Mouse (Mus musculus) midbrain, embryonic 14.5 days (tissue): ENCODE measurements around the gene Sema4b. TPM values are rescaled to one million over a fixed set of nuclear protein-coding genes. Genes with fewer than 3 reads are reported as not detected.

ENCODE experiments used
- ATAC-seq: fragments of 200-750 bp; cut with Nextera tagmentation; 2 replicates; pipeline ENCODE4 v1.8.0; 2017; ENCODE audit warnings: moderate number of reproducible peaks, moderate library complexity; ENCODE audit not compliant: low FRiP score, low TSS enrichment
- DNase-seq: peaks from one replicate; pipeline ENCODE4 v3.0.0-alpha.2; 2015
- H3K27ac ChIP-seq: fragments of 300-500 bp; sonication (generic); replicated peaks from 2 replicates; pipeline ENCODE4 v1.5.1; 2014; ENCODE audit warnings: mild to moderate bottlenecking, low read depth, low read length, moderate library complexity
- H3K27me3 ChIP-seq: fragments of 300-500 bp; sonication (generic); 2 replicates; pipeline ENCODE4 v1.6.1; 2014; ENCODE audit warnings: low read length, control low read depth, mixed read lengths; ENCODE audit not compliant: control insufficient read depth, insufficient read depth
- H3K36me3 ChIP-seq: fragments of 300-500 bp; sonication (generic); 2 replicates; pipeline ENCODE4 v1.6.1; 2014; ENCODE audit warnings: low read length, control low read depth; ENCODE audit not compliant: control insufficient read depth, insufficient read depth
- H3K4me1 ChIP-seq: fragments of 300-500 bp; sonication (generic); 2 replicates; pipeline ENCODE4 v1.6.1; 2014; ENCODE audit warnings: mild to moderate bottlenecking, antibody characterized with exemption, low read length, control low read depth; ENCODE audit not compliant: control insufficient read depth, insufficient read depth
- H3K4me2 ChIP-seq: fragments of 300-500 bp; sonication (generic); 2 replicates; pipeline ENCODE4 v1.6.1; 2014; ENCODE audit warnings: mild to moderate bottlenecking, low read length, moderate library complexity
- H3K4me3 ChIP-seq: fragments of 300-500 bp; sonication (generic); replicated peaks from 2 replicates; pipeline ENCODE4 v1.5.1; 2014; ENCODE audit warnings: low read depth, low read length
- H3K9ac ChIP-seq: fragments of 300-500 bp; sonication (generic); replicated peaks from 2 replicates; pipeline ENCODE4 v1.6.1; 2014; ENCODE audit warnings: mild to moderate bottlenecking, low read length, moderate library complexity
- H3K9me3 ChIP-seq: fragments of 300-500 bp; sonication (generic); 2 replicates; pipeline ENCODE4 v1.6.1; 2016; ENCODE audit warnings: low read length, control low read depth, mixed read lengths; ENCODE audit not compliant: control insufficient read depth
- WGBS: fragments of 180-500 bp; shearing (Covaris S2); extraction: QIAGEN DNeasy Blood & Tissue Kit; methylation state at CpG from one replicate; pipeline ENCODE4 v1.1.7; 2014; 5-methylcytosine and 5-hydroxymethylcytosine counted together
- polyA plus RNA-seq: library from polyadenylated mRNA; unstranded; fragments of >200 nt; fragmentation: Nextera tagmentation; extraction: Ambion mirVana; gene quantifications from 2 replicates; pipeline ENCODE4 v1.2.1, GENCODE M21; 2014

The Sema4b gene
- polyA plus RNA-seq, 1 experiment from 2014 or later = 19.8 TPM

- peak overlapping the region; percentile 15; the same call in 1 of the 2 replicates for H3K4me2 ChIP-seq
These were observed 17.0 kb downstream of the Sema4b start for GRCm38 (mm10) chr7:80203638-80204096.

GRCm38 (mm10) chr7:80204362-80204761 is 17.7 kb downstream of the Sema4b start:
- Histone ChIP-seq H3K9me3 (no peaks in the 10 kb centered on the region), H3K4me1 (peaks cover 50% of the 10 kb centered on the region), H3K4me2 (no peak overlapping the region), H3K27me3 (no peaks in the 10 kb centered on the region), H3K27ac (no peak overlapping the region), H3K9ac (no peak overlapping the region), H3K4me3 (no peak overlapping the region), H3K36me3 (no peaks in the 10 kb centered on the region)
- DNase-seq = no peak
- 84% methylated on average over 4 of the region's 4 CpGs for WGBS
- ATAC-seq = no peak

More at GRCm38 (mm10) chr7:80203638-80204096, 17.0 kb downstream of the Sema4b start:
- Histone ChIP-seq H3K27me3 (no peaks in the 10 kb centered on the region), H3K36me3 (no peaks in the 10 kb centered on the region), H3K4me3 (no peak overlapping the region), H3K9me3 (no peaks in the 10 kb centered on the region), H3K4me1 (peaks cover 53% of the 10 kb centered on the region), H3K27ac (peak overlapping the region; percentile 77), H3K9ac (peak overlapping the region; percentile 37; the same call in 1 of the 2 replicates)
- WGBS = 16% methylated on average over 12 of the region's 12 CpGs
- DNase-seq = no peak
- no peak for ATAC-seq

- Histone ChIP-seq H3K4me2 (no peak overlapping the region), H3K27ac (no peak overlapping the region), H3K27me3 (no peaks in the 10 kb centered on the region), H3K4me3 (no peak overlapping the region), H3K4me1 (peaks cover 44% of the 10 kb centered on the region), H3K9ac (no peak overlapping the region), H3K36me3 (no peaks in the 10 kb centered on the region), H3K9me3 (no peaks in the 10 kb centered on the region)
- DNase-seq (no peak), ATAC-seq (no peak)
- 86% methylated on average over 7 of the region's 7 CpGs for WGBS
These were observed 18.3 kb downstream of the Sema4b start for GRCm38 (mm10) chr7:80204961-80205360.

GRCm38 (mm10) chr7:80205705-80206589 is 19.3 kb downstream of the Sema4b start:
- ATAC-seq = no peak
- 87% methylated on average over 12 of the region's 12 CpGs for WGBS
- no peaks in the 10 kb centered on the region for H3K27me3 ChIP-seq
- no peak for DNase-seq
- H3K36me3 ChIP-seq = no peaks in the 10 kb centered on the region
- H3K4me1 ChIP-seq = peaks cover 35% of the 10 kb centered on the region
- no peaks in the 10 kb centered on the region for H3K9me3 ChIP-seq
- no peak overlapping the region for H3K4me2 ChIP-seq
- no peak overlapping the region for H3K9ac ChIP-seq
- no peak overlapping the region for H3K4me3 ChIP-seq
- H3K27ac ChIP-seq = no peak overlapping the region

- Histone ChIP-seq H3K27me3 (no peaks in the 10 kb centered on the region), H3K27ac (no peak overlapping the region), H3K36me3 (no peaks in the 10 kb centered on the region), H3K9ac (no peak overlapping the region), H3K9me3 (no peaks in the 10 kb centered on the region), H3K4me1 (peaks cover 22% of the 10 kb centered on the region), H3K4me3 (no peak overlapping the region), H3K4me2 (no peak overlapping the region)
- WGBS = 67% methylated on average over 3 of the region's 3 CpGs
- no peak for ATAC-seq
- no peak for DNase-seq
These were observed 20.7 kb downstream of the Sema4b start for GRCm38 (mm10) chr7:80207314-80207731.

GRCm38 (mm10) chr7:80208026-80208642 is 21.5 kb downstream of the Sema4b start:
- WGBS = 80% methylated on average over 18 of the region's 18 CpGs
- Histone ChIP-seq H3K4me1 (peaks cover 14% of the 10 kb centered on the region), H3K36me3 (peaks cover 3% of the 10 kb centered on the region; the same call in 1 of the 2 replicates), H3K4me3 (no peak overlapping the region), H3K9ac (no peak overlapping the region), H3K27ac (no peak overlapping the region), H3K27me3 (no peaks in the 10 kb centered on the region), H3K9me3 (no peaks in the 10 kb centered on the region), H3K4me2 (no peak overlapping the region)
- ATAC-seq (no peak), DNase-seq (no peak)

- Histone ChIP-seq H3K36me3 (peaks cover 10% of the 10 kb centered on the region), H3K4me3 (no peak overlapping the region), H3K9me3 (no peaks in the 10 kb centered on the region), H3K27me3 (no peaks in the 10 kb centered on the region), H3K9ac (no peak overlapping the region), H3K27ac (no peak overlapping the region), H3K4me1 (peaks cover 6% of the 10 kb centered on the region), H3K4me2 (no peak overlapping the region)
- WGBS = 80% methylated on average over 10 of the region's 10 CpGs
- DNase-seq = no peak
- ATAC-seq = no peak
These were observed 22.2 kb downstream of the Sema4b start for GRCm38 (mm10) chr7:80208738-80209430.

GRCm38 (mm10) chr7:80209669-80210068 is 23.0 kb downstream of the Sema4b start:
- Histone ChIP-seq H3K9ac (no peak overlapping the region), H3K27ac (no peak overlapping the region), H3K9me3 (no peaks in the 10 kb centered on the region), H3K27me3 (no peaks in the 10 kb centered on the region), H3K4me2 (no peak overlapping the region), H3K4me1 (0 out of 2 replicates have a peak, but pooled peaks cover 2% of the 10 kb centered on the region), H3K36me3 (peaks cover 12% of the 10 kb centered on the region), H3K4me3 (no peak overlapping the region)
- ATAC-seq = no peak
- WGBS = 86% methylated on average over 6 of the region's 6 CpGs
- no peak for DNase-seq
